13 mouse cellular contexts compared by ENCODE assay signal in genomic region chrX:156913363-156913762, GRCm38 (mm10).
DNase-seq lines count a peak whose midpoint lies in the region; ATAC-seq and TF ChIP-seq lines count a peak whose summit lies in the region.
"Had no signal": no experiment of that assay in that cellular context is flagged by ENCODE, and none has a peak within 500 bp of the region (broad histone marks: within the 10 kb centered on the region; RNA-seq: fewer than 3 reads in every experiment).

No protein-coding gene starts in this region.

- intact Hi-C loops in left cerebral cortex, postnatal 36 days (cut with DNase I), result loop anchor here (10.0 kb wide), 1 partner anchor 391 kb away; no protein-coding TSS in a partner anchor

- no peaks in the 10 kb centered on the region for H3K9me3 ChIP-seq in midbrain, postnatal 0 days (ENCODE audit: low read length)
- H3K9me3 ChIP-seq in midbrain, embryonic 16.5 days (replicated peaks; ENCODE audit: control insufficient read depth, low read length, poor library complexity, severe bottlenecking), result no peaks in the 10 kb centered on the region
- H3K9me3 ChIP-seq: embryonic facial prominence, embryonic 15.5 days; neural tube, embryonic 15.5 days had no signal

- H3K27ac ChIP-seq in kidney, adult 2 months (ENCODE audit: insufficient read depth, low read depth, low read length), result no peak overlapping the region
- H3K27ac ChIP-seq in midbrain, postnatal 0 days (ENCODE audit: low read depth, low read length), result no peak overlapping the region
- H3K27ac ChIP-seq in midbrain, embryonic 16.5 days (ENCODE audit: low read length), result no peak overlapping the region
- H3K27ac ChIP-seq: embryonic facial prominence, embryonic 15.5 days; neural tube, embryonic 15.5 days had no signal

- no peak overlapping the region for H3K9ac ChIP-seq in midbrain, postnatal 0 days (replicated peaks; ENCODE audit: low read length, poor library complexity, severe bottlenecking)
- H3K9ac ChIP-seq in midbrain, embryonic 16.5 days (ENCODE audit: low read depth, low read length), result no peak overlapping the region
- H3K9ac ChIP-seq: embryonic facial prominence, embryonic 15.5 days; neural tube, embryonic 15.5 days had no signal

- no peak for TF ChIP-seq CTCF in kidney, adult 2 months (conservative IDR thresholded peaks at IDR 0.05; ENCODE audit: insufficient read depth, insufficient read length, low read depth, low read length)
- TF ChIP-seq CTCF in midbrain, postnatal 0 days (IDR thresholded peaks at IDR 0.05), result peak; percentile 25

- no peaks in the 10 kb centered on the region for H3K4me1 ChIP-seq in kidney, adult 2 months (ENCODE audit: control insufficient read depth, insufficient read depth, low read length)
- no peaks in the 10 kb centered on the region for H3K4me1 ChIP-seq in midbrain, postnatal 0 days (ENCODE audit: insufficient read depth, low read length)
- H3K4me1 ChIP-seq in midbrain, embryonic 16.5 days (ENCODE audit: control insufficient read depth, insufficient read depth, low read length), result no peaks in the 10 kb centered on the region
- H3K4me1 ChIP-seq: embryonic facial prominence, embryonic 15.5 days; neural tube, embryonic 15.5 days had no signal

- H3K4me2 ChIP-seq in midbrain, postnatal 0 days (ENCODE audit: low read depth, low read length, poor library complexity, severe bottlenecking), result no peak overlapping the region
- H3K4me2 ChIP-seq in midbrain, embryonic 16.5 days (ENCODE audit: low read length), result no peak overlapping the region
- H3K4me2 ChIP-seq: embryonic facial prominence, embryonic 15.5 days; heart, embryonic 11.5 days; liver, embryonic 11.5 days; midbrain, embryonic 11.5 days; neural tube, embryonic 15.5 days had no signal

- no peaks in the 10 kb centered on the region for H3K36me3 ChIP-seq in kidney, adult 2 months (ENCODE audit: control insufficient read depth, insufficient read depth, low read length)
- no peaks in the 10 kb centered on the region for H3K36me3 ChIP-seq in midbrain, postnatal 0 days (ENCODE audit: insufficient read depth, low read length)
- no peaks in the 10 kb centered on the region for H3K36me3 ChIP-seq in midbrain, embryonic 16.5 days (ENCODE audit: control insufficient read depth, insufficient read depth, low read length)
- H3K36me3 ChIP-seq: embryonic facial prominence, embryonic 15.5 days; neural tube, embryonic 15.5 days had no signal

- WGBS in kidney, adult 2 months, result 81% methylated on average over 1 of the region's 1 CpGs
- WGBS in midbrain, postnatal 0 days, result 79% methylated on average over 1 of the region's 1 CpGs
- 83% methylated on average over 1 of the region's 1 CpGs for WGBS in midbrain, embryonic 16.5 days

- H3K4me3 ChIP-seq in kidney, adult 2 months (ENCODE audit: insufficient read depth, low read depth, low read length), result no peak overlapping the region
- H3K4me3 ChIP-seq in midbrain, postnatal 0 days (ENCODE audit: low read depth, low read length), result no peak overlapping the region
- H3K4me3 ChIP-seq in midbrain, embryonic 16.5 days (ENCODE audit: low read depth, low read length), result no peak overlapping the region
- H3K4me3 ChIP-seq: embryonic facial prominence, embryonic 15.5 days; neural tube, embryonic 15.5 days had no signal

- H3K27me3 ChIP-seq in kidney, adult 2 months (replicated peaks; ENCODE audit: control insufficient read depth, insufficient read depth, low read length), result no peaks in the 10 kb centered on the region
- H3K27me3 ChIP-seq in midbrain, postnatal 0 days (ENCODE audit: insufficient read depth, low read length), result no peaks in the 10 kb centered on the region
- H3K27me3 ChIP-seq in midbrain, embryonic 16.5 days (ENCODE audit: control insufficient read depth, insufficient read depth, low read depth, low read length), result no peaks in the 10 kb centered on the region
- H3K27me3 ChIP-seq: embryonic facial prominence, embryonic 15.5 days; neural tube, embryonic 15.5 days had no signal

- DNase-seq in cerebellum, adult 9-10 months, result peak; percentile 19
- no peak for DNase-seq in cerebellum, postnatal 4 days (ENCODE audit: low spot score in 2 of 2)
- DNase-seq in kidney, adult 2 months, result peak; percentile 5
- DNase-seq in kidney, adult 18-20 months, result no peak
- peak; percentile 4 for DNase-seq in midbrain, postnatal 0 days (ENCODE audit: low spot score)
- no peak for DNase-seq in urinary bladder, postnatal 36 days (ENCODE audit: low spot score in 2 of 2)
- no peak for DNase-seq in left cerebral cortex, postnatal 36 days (ENCODE audit: low spot score in 2 of 2)

- no peak for ATAC-seq in midbrain, postnatal 0 days (ENCODE audit: low FRiP score)
- ATAC-seq in midbrain, embryonic 16.5 days, result no peak

- no peak for TF ChIP-seq POLR2A in kidney, adult 2 months (IDR thresholded peaks at IDR 0.05; ENCODE audit: low read depth, low read length)

Comparison
In these comparisons a context has a peak if more than half of its experiments do, and no peak if none do; other contexts are left out.
1. DNase-seq: peak in cerebellum, adult 9-10 months (single experiment), kidney, adult 2 months (single experiment) and midbrain, postnatal 0 days (single experiment); none in cerebellum, postnatal 4 days (0 of 2), kidney, adult 18-20 months (single experiment), urinary bladder, postnatal 36 days (0 of 2) and left cerebral cortex, postnatal 36 days (0 of 2).